Mouse (Mus musculus): ENCODE data around the gene Psmc6.

Psmc6 gene

GRCm38 (mm10) chr14:45329589-45330181, at the start of gene Psmc6:
TSS of gene Psmc6 (plus strand) at chr14:45329788.
- DNase-seq: peak; percentile 91

DNA sequence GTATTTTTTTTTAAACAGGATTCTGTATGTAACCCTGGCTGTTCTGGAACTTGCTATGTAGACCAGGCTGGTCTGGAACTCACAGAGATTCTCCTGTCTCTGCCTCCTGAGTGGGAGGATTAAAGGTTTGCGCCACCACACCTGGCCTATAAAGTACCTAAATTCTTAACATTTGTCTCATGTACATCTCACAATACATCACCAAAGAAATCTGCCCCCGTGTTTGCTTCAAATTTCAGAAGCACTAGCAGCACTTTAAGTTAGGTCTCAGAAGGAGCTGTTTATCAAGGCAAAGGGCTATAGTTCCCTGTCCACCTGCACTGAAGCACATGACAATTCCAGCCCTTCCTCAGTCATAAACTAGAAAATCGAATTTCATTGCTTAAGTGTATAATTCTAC, 47.5 kb upstream of the Psmc6 start:
- no peak for DNase-seq

GRCm38 (mm10) chr14:45291608-45292007, 38.0 kb upstream of the Psmc6 start:
- no peak for DNase-seq

GRCm38 (mm10) chr14:45303939-45304338, 25.6 kb upstream of the Psmc6 start:
- DNase-seq: no peak

GRCm38 (mm10) chr14:45304389-45304788, 25.2 kb upstream of the Psmc6 start:
- DNase-seq: no peak

- DNase-seq: no peak
Observed at GRCm38 (mm10) chr14:45305852-45306251, 23.7 kb upstream of the Psmc6 start.

- DNase-seq: no peak
Observed at GRCm38 (mm10) chr14:45307630-45308328, 21.8 kb upstream of the Psmc6 start.

- no peak for DNase-seq
Observed at GRCm38 (mm10) chr14:45309646-45310045, 19.9 kb upstream of the Psmc6 start.

DNA sequence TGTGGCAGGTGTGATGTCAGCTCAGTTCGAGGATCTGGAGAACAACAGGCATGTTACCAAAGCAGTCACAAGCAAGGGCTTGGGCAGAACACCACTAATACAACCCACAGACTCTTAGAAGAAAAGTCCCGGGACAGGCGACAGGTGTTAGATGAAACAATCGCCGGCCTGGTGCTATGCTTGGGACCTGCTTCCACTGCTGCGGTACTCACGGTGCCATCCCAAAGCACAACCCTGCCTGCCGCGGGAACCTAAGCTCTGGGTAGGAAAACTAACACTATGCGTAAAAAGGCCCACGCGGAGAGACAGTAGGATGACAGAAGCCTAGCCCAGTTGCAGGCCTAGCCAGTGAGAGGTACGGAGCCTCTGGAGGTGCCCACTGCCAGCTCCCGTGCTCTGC, 19.5 kb upstream of the Psmc6 start:
- DNase-seq: no peak

DNA sequence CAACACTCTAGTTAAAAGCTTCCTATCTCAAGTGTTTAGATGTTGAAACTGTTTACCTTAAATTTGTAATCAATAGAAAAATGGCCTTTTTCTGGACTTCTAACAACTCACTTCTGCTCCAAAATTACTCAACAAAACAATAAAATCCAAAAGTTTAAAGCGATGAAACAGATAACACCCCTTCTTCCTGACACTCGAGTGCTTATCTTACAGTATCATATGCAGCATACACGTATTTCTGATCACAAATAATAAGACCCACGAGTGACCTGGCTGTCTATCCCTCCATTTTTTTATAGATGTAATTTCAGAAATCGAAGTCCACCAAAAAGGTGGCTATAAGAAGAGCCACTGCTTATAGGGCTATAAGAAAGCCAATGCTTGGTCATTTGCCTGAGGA, 12.7 kb upstream of the Psmc6 start:
- DNase-seq: no peak

- no peak for DNase-seq
Observed at GRCm38 (mm10) chr14:45317921-45318411, 11.6 kb upstream of the Psmc6 start.

- peak; percentile 86 for DNase-seq
Observed at GRCm38 (mm10) chr14:45318426-45319236, 11.0 kb upstream of the Psmc6 start, which contains the start of gene Ero1l. TSS of gene Ero1l (minus strand) at chr14:45318771.

GRCm38 (mm10) chr14:45319237-45319610, 10.4 kb upstream of the Psmc6 start:
- DNase-seq: no peak

- no peak for DNase-seq
Observed at GRCm38 (mm10) chr14:45320111-45320510, 9.5 kb upstream of the Psmc6 start.

DNA sequence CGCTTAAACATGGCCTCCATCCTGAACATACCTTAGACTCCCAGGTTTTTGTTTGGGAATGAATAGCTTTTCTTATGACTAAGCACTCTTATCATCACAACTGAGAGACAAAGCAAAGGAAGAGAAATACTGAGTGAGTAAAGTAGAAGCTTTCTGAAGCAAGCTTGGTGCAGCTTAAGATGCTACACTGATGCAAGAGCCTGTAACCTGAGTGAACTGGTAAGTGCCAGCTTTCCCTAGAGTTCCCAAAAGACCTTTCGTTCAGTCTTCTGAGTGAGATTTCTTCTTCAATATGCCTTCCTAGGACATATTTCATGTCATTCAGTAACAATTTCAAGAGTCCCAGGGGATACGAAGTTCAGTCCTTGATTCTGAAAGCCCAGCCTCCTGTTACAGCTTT, 8.5 kb upstream of the Psmc6 start:
- no peak for DNase-seq

- DNase-seq: no peak
Observed at GRCm38 (mm10) chr14:45321622-45322021, 8.0 kb upstream of the Psmc6 start.

- no peak for DNase-seq
Observed at GRCm38 (mm10) chr14:45322450-45322849, 7.1 kb upstream of the Psmc6 start.

GRCm38 (mm10) chr14:45323320-45323719, 6.3 kb upstream of the Psmc6 start:
- no peak for DNase-seq

DNA sequence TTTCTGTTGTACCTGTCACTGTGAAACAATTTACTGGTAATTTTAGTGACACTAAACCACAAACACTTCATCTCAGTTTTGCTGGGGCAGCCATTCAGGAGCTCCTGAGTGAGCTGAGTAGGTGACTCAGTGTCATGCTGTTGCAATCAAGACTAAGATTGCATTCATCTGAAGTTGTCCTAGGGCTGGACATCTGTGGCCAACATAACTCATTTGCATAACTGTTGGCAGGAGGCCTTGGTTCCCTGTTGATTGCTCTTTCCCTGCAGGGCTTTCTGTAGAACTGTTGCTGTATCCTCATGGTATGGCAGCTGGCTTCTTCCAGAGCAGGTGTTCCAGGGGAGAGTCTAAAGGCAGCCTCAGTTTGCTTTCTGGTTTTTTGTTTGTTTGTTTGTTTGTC, 4.1 kb upstream of the Psmc6 start:
- DNase-seq: no peak

GRCm38 (mm10) chr14:45328072-45328713, 1.4 kb upstream of the Psmc6 start:
- peak; percentile 27 for DNase-seq

DNA sequence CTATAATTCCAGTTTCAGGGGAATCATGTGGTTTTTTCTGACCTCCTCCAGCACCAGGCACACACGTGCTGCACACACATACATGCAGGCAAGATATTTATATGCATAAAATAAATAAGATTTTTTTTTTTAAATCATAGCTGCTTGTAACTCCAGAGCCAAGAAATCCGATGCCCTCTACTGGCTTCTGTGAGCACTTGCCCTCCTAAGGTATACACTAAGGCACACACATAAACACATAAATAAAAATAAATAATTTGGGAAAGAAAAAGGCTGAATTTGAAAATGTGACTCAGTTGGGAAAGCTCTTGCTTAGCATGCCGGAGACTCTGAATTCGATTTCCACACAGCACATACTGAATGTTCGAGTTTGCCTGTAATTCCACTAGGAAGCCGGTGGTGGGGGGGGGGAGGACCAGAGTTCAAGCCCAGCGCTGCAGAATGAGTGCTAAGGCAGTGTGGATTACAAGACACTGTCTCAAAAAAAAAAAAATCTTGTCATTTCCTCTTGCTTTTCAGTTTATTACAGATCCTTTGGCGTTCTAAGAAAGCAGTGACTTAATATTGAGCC, 485 bp upstream of the Psmc6 start:
- no peak for DNase-seq

- peak; percentile 97 for DNase-seq
Observed at GRCm38 (mm10) chr14:45350931-45351859, 21.6 kb downstream of the Psmc6 start, which contains the start of gene Styx. TSS of gene Styx (plus strand) at chr14:45351093.
